Mouse (Mus musculus): ENCODE measurements at regions not wholly inside any gene's neighbourhood (a gene's known extent, or its start where the extent isn't known, plus 50 kb on each side); places are given as distances from the start of the nearest gene placed in this dataset.

GRCm38 (mm10) chr4:31395538-31395937, 568.4 kb upstream of the Map3k7 start:
- no peak for DNase-seq (ENCODE audit: low spot score)

- no peak for DNase-seq (ENCODE audit: low spot score)
These were observed 559.9 kb upstream of the Map3k7 start for GRCm38 (mm10) chr4:31403976-31404375.

DNA sequence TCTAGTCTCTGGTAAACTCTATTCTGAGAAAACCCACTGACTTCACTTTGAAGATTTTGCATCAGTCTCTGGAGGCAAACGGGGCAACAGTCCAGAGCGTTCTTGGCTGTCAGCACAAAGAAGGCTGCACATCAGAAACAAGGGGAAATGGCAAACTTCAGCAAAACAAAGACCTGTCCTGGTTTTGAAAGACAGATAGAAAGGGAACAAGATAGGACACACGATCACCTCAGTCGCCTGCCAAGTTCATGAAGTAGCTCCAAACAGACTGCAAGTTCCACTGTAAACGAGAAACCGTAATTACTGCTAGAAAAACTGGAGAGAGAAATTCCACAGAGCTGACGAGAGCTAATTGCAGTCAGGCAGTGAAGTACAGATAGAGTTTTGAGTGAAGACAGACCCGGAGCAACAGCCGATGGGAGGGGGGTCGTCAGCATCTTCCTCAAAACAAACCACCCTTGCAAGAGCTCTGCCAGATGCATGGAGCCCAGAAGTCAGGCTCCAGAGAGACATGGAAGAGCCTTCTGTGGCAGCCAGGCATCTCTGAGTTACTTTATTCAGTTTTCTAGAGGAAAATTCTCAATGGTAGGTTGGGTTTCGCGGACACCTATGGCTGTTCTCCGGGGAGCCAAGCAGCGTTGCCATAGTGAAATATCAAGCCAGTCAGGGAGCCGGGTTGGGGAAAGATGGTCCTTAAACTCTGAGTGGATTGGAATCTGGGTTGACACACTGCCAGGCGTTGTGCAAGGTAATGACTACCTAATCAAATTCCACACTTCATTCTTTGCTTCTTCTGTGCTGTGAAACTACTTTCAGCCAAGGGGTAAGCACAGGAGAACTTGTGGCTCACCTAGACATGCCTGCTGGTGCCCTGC, 558.8 kb upstream of the Map3k7 start:
- no peak for DNase-seq (ENCODE audit: low spot score)

DNA sequence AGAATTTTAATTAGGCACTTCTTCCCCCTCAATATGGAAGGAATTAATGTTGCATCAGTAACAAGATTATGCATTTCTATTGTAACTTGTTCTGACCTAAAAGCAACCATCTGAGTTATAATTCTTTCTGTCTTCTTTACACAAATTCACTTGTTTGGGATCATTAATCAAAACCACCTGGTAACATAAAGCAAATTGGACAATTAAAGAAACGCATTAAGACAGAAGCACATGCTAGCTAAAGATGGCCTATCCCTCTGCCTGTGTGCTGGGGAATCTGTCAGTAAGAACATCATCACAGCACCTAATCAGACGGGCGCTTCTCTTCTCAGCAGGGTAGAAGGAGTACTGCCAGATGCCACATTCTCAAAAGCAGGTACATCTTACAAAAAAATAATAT, 553.7 kb upstream of the Map3k7 start:
- no peak for DNase-seq (ENCODE audit: low spot score)

DNA sequence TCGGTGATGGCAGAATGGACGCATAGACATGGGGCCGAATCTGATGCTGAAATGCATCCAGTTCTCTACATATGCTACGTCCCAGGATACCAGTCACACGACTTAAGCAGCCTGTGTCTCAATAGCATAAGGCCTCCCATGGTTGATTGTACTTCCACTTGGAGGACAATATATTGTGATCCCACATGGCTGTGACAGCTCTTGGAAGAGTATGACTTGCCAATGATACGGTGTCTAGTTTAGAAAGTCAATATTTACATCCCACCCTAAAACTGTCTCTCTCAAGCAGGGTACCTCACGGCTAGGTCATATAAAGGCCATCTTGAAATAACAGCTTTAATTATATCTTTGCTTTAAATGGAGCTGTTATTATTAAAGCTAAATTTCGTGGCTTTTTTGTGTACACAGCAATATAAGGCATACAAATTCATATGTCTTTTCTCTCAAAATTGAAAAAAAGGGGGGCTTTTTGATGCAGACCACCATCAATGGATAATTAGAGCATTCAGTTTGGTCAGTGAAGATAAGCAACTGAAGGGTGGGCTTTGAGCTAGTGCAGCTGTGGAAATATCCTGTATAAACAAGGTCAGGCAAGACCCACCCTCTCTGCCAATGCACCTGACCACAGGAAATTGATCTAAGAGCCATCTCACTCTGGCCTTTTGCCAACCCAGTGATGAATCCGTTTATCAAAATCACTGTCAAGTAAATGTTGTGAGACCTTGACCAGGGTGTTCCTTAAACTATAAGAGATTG, 551.9 kb upstream of the Map3k7 start:
- DNase-seq (ENCODE audit: low spot score) = no peak

GRCm38 (mm10) chr4:31417161-31417560, 546.7 kb upstream of the Map3k7 start:
- no peak for DNase-seq (ENCODE audit: low spot score)

- peak; percentile 46 for DNase-seq (ENCODE audit: low spot score)
These were observed 544.7 kb upstream of the Map3k7 start for GRCm38 (mm10) chr4:31419240-31419639.

- DNase-seq (ENCODE audit: low spot score) = no peak
These were observed 543.7 kb upstream of the Map3k7 start for GRCm38 (mm10) chr4:31420167-31420566.

- no peak for DNase-seq (ENCODE audit: low spot score)
These were observed 542.5 kb upstream of the Map3k7 start for GRCm38 (mm10) chr4:31421386-31421785.

- no peak for DNase-seq (ENCODE audit: low spot score)
These were observed 538.8 kb upstream of the Map3k7 start for GRCm38 (mm10) chr4:31425135-31425534.

- no peak for DNase-seq (ENCODE audit: low spot score)
These were observed 538.2 kb upstream of the Map3k7 start for GRCm38 (mm10) chr4:31425716-31426115.

DNA sequence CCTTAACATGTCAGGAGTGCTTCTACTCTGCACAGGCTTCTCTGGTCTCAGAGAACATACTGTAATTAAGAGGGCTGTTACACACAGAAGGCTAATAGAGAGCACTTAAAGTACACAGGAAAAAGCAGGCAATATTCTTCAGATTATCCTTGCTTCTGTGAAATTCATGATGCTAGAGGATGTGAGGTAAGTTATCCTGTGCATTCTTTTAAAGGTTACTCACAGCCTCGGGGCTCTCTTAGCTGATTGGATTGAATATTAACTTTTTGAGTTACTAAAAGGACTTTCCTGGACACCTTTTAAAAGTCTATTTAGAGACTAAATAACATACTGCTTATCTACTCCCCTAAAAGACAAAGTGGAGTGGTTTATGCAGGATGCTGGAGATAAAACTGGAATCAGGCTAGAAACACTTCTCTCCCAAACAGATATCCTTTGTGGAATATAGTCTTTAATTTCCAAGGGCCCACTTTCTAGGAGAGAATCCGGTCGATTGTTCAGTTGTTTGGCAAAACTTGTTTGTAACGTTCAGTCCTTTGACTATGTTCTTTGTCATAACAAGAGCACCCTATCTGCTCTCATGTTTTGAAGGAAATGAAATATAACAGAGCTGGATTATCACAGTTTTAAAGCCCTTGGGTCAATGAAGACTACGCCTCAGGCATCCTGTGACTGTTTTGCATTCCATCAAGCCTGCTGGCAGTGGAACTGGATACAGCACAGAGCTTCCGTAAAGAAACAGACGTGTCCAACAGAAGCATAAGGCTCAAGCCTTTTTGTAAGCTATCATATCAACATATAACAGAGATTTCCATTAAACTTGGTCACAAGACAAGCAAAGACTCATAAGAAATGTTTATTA, 537.5 kb upstream of the Map3k7 start:
- no peak for DNase-seq (ENCODE audit: low spot score)

DNA sequence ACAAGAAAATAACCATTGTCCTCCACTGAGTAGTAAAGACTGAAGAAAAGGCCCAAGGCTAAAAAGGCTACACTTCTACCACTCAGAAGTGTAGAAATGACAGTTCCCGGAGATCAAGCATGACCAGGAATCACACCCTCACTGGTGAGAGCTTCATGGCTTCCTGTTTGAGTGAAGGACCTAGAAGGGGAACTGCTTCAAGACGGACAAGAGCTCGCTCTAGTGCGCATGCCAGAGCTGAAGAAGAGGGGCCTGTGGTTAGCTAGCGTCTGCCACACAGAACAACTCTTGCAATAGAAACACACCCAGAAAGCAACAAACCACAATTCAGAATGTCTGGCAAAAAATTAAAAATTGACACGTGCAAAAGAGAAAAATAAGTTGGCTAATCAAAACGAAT, 530.0 kb upstream of the Map3k7 start:
- no peak for DNase-seq (ENCODE audit: low spot score)

GRCm38 (mm10) chr4:31454898-31455297, 509.0 kb upstream of the Map3k7 start:
- no peak for DNase-seq (ENCODE audit: low spot score)

DNA sequence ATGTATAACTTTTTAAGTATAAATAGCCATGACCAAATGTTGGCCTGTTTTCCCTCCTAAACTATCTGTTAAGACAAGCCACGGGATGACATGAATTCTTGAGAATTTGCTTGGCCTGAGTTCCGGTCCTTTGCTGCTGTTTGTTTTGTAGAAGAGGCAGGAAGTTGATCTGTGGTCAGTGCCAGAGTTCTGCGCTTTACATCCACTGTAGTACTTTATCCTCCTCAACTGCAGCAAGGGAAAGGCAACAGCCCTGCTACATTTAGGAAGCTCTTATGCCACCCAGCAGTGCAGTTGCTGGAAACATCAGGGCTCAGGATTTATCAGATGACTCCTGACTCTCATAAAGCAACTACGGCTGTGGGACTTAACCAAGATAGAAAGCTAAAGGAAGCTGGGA, 508.4 kb upstream of the Map3k7 start:
- DNase-seq (ENCODE audit: low spot score) = peak; percentile 31

DNA sequence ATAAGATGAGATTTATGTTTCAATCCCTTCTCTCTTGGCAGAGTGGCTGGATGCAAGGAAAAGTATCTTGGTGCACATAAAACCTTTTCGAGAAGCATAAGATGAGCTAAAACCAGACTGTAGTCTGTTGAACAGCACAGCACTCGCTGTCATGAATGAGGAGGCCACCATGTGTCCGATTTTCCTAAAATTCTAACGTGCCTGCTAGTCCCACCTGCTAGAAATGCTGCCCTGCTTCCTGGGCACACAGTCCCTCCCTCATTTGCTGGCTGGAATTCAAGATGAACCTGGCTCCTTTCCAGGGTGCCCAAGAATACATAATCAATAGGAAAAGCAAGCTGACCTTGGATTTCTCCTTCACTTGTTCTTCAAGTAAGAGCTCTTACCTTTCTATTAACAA, 501.4 kb upstream of the Map3k7 start:
- DNase-seq (ENCODE audit: low spot score) = no peak

DNA sequence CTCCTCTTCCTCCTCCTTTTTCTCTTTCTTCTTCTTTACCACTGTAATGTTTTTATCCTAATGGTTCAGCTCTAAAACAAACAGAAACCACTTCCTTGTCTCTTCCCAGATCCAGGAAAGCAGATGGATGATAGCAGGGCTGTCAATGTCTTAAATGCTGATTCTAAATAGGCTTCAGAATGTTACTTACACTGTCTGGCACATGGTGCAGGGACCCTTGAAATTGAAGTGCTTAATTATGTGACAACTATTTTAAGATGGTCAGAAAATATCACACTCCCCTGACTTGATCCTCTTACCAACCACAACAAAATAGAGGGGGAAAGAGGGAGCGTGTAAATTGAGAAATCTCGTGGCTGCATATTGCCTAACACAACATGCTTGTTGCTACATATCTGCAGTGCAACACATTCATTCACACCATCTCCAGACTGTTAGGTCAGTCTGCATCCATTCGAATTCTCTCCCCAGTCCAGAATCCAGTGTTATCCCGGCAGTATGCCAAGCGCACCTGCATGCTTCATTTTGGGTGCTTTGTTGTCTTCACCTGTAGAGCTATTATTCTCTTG, 500.7 kb upstream of the Map3k7 start:
- no peak for DNase-seq (ENCODE audit: low spot score)

DNA sequence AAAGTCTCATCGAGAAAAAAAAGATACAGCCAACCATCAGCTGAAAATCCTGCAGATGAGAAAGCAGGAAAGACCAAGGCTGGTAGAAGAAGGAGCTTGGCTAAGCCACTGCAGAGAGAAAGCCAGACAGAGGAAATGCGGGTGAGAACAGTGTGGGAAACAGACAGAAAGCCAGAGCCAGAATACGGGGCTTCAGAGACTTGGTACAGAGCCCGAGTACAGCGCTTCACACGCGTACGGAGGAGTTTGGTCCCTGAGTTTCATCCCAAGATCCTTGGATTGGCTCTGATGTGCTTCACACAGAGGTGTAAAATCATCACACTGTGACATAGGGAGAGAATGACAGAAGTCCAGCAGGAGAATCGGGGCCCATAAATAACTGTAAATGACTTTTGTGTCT, 495.6 kb upstream of the Map3k7 start:
- no peak for DNase-seq (ENCODE audit: low spot score)

DNA sequence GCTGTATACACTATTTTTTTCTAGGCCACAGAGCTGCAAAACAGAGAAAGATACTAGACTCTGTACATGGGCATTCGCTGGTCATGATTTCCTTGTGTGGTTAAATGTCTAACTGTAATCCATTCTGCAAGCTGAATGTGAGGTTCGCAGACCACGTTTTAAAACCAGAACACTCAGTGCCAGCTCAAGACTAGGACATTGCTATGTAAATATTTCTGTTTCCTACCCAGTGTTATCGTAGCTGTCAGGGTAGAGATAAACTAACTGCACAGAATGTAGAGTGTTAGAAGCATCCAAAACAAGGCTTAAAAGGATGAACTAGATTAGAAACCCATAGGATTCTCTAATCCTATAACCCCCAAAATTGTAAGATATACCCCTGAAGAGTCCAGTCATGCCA, 494.1 kb upstream of the Map3k7 start:
- no peak for DNase-seq (ENCODE audit: low spot score)

GRCm38 (mm10) chr4:31492535-31492934, 471.4 kb upstream of the Map3k7 start:
- DNase-seq (ENCODE audit: low spot score) = no peak

DNA sequence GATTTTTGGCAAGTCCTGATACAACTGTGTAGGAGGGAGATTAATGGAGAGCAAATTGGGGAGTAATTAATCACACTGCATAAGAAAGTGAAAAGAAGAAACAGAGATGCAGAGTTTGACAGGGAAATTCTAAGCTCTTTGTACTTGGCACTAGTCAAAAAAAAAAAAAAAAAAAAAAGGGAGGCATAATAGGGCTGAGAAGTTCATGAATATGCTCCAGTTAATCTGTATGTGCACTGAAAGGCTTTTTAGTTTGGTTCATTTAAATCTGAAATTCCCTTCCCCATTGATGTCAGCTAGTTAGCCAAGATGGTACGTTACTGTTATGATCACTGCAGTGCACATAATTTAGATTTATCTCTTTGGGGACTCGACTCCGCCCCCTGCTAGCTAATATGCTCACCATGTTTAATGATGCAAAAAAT, 470.8 kb upstream of the Map3k7 start:
- DNase-seq (ENCODE audit: low spot score) = no peak

DNA sequence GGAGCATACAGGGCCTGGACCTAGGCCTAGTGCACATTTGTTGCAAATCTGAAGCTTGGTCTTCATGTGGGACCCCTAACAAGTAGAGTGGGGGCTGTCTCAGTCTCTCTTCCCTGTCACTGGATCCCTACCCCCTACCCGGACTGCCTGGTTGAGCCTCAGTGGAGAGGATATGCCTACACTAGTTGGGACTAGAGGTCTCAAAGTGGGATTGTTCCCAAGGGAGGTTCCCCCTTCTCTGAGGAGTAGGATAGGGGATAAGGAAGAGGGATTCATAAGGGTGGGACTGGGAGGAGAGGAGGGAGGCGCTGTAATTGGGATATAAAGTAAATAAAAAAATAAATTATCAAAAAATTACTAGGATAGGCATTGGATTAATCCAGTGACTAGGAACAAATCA, 464.0 kb upstream of the Map3k7 start:
- DNase-seq (ENCODE audit: low spot score) = no peak

All from urinary bladder, postnatal 14 days (tissue).